Mouse (Mus musculus): ENCODE results near the gene Myom1.

Myom1 gene

DNA sequence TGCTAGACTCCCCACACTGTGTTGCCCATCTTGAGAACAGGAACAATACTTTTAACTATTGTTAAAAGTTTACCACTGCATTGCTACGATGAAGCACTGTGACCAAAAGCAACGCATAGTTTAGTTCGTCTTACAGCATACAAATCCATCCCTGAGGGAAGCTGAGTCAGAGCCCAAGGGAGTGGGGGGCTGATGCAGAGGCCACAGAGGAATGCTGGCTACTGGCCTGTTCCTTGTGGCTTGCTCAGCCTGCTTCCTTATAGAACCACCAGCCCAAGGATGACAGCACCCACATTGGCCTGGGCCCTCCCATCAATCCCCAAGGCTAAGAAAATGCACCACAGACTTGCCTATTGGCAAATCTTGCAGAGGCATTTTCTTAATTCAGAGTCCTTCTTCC, 56.8 kb downstream of the Myom1 start:
- DNase-seq (ENCODE audit: low spot score) = no peak

DNA sequence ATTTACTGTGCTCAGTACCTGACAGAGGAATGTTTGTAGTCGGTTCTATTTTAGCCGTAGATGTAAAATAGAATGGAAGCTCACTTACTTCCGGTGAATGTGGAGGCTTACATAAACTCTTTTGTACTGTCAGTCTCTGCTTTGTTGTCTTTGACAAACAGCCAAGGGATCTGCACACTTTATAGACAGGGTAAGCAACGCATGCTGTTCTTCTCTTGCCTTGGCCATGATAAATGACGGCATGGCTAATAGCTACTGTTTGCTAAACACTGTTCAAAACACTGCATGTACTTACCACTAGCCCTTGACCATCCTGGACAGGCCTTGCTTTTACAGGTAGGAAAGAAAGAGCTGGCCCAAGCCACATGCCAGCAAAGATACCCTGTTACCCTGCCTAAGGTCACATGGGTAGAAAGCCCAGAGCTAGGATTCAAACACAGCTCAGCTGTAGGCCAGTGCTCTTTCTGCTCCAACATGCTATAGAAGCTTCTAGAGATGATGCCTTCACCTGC, 59.7 kb downstream of the Myom1 start:
- no peak for DNase-seq (ENCODE audit: low spot score)

DNA sequence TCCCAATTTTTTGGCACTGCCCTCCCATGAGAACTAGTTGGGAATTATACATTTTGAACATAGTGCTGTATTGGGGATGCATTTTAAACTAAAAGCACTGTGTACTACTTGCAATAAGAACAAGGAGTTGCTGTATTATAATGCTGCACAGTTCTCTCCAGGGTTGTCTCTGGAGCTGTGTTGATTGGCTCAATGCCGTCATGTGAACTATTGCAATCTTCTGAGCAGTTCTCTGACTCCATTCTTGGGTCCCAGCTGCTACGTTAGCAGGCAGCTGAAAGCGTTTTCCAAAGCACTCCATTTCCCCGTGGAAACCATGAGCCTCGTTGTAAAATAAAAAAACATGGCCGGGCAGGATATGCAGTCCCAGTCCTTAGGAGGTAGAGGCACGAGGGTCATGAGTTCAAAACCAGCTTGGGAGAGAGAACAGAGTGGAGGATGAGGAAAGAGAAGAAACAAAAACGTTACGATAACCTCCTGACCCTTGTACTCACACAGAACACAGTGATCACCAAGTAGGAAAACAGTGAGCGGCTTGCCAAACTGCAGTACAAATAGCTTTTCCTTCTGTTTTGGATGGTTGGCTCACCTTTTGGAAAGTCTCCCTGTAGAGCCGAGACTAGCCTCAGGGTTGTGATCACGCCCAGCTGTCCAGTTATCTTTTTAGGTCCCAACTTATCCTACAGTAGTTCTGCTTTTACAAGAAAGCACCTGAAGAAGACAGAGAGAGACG, 60.6 kb downstream of the Myom1 start:
- no peak for DNase-seq (ENCODE audit: low spot score)

DNA sequence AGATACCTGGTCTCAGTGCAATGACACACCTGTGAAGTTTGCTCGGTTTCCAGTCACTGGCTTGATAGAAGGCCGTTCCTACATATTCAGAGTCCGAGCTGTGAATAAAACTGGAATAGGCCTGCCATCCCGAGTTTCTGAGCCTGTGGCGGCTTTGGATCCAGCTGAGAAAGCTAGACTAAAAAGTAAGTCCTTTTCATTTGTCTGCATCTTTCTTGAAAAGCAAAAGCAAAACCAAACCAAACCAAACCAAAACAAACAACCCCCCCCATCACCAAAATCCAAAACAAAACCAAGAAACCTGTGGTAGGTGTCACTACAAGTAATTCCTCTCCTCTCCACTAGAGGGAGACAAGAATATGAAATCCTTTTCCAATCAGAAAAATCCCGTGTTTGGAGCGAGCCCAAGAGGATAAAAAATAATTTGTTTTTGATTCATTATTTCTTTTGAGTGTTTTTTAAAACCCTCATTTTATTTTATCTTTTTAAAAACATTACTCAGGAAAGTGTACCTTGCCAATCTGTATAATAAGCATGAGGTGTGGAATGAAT, 62.1 kb downstream of the Myom1 start:
- peak; percentile 71 for DNase-seq (ENCODE audit: low spot score)

DNA sequence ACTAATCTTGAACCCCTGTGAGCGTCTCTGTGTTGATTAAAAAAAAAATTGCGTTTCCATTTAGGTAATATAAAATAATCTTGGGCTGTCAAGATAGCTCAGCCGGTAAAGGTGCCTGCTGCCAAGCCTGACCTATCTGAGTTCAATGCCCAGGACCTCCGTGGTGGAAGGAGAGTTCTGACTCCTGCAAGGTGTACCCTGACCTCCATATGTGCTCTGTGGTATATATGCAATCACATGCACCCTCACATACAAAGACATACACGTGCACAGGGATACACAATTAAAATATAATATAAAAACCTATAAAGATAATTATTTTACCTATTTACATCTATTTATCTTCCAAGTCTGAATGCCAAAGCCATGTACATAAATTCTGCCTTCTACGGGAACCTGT, 62.7 kb downstream of the Myom1 start:
- DNase-seq (ENCODE audit: low spot score) = no peak

DNA sequence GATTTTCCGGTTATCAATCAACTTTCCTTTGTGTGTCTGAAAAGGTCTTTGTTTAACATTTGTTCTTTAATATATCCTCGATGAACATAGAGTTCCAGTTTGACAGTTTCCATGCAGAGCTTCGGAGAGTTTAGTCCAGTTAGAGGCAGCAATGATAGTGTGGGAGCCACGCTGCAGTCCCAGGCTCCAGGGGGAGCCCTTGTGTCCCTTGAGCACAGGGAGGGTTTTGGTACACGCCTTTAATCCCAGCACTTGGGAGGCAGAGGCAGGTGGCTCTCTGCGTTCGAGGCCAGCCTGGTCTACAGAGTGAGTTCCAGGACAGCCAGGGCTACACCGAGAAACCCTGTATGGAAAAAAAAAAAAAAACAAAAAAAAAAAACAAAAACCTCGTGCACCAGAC, 66.7 kb downstream of the Myom1 start:
- no peak for DNase-seq (ENCODE audit: low spot score)

DNA sequence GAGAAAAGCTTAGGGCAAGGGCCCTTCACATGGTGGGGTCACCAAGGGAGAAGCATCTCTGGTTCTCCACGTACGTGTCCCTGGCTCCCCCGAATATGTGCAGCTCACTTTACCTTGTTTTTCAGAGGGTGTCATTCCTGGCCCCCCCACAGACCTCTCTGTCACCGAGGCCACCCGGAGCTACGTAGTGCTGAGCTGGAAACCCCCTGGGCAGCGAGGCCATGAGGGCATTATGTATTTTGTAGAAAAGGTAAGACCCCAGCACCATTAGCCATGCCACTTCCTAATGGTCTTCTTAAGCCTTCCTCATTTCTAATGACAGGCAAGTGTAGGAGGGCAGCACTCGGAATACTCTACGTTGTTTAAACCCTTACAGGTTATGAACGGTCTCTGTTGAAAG, 69.5 kb downstream of the Myom1 start:
- no peak for DNase-seq (ENCODE audit: low spot score)

DNA sequence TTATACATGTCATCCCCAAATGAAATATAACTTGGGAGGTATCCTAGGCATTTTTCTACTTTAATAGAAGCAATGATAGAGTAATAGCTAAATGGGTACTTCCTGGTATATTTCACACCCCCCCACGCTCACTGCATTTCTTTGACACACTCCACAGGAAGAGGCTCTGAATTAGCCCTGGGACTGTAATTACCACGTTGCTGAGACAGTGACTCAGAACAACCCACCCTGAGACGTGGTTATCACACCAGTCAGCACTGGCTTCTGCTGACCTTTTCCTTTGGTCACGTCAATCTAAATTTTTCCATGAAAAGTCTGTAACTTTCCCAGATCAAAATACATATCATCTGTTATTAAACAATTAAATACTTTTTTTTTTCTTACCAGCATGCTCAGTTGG, 72.0 kb downstream of the Myom1 start:
- DNase-seq (ENCODE audit: low spot score) = no peak

DNA sequence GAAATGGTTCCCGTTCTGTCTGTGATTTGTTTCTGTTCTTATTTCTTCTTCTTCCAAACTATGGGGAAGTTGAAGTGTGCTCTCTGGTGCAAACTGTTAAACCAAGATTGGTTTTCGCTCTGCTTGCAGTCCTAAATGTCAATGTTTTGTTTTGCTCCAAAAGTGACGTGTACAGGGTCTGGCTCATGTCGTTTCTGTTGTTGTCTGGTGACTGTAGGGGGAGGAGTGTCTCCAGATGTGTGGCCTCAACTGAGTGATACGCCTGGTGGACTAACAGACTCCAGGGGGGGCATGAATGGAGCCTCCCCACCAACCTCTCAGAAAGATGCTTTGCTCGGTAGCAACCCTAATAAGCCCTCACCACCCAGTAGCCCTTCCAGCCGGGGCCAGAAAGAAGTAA, 79.6 kb downstream of the Myom1 start:
- no peak for DNase-seq (ENCODE audit: low spot score)

DNA sequence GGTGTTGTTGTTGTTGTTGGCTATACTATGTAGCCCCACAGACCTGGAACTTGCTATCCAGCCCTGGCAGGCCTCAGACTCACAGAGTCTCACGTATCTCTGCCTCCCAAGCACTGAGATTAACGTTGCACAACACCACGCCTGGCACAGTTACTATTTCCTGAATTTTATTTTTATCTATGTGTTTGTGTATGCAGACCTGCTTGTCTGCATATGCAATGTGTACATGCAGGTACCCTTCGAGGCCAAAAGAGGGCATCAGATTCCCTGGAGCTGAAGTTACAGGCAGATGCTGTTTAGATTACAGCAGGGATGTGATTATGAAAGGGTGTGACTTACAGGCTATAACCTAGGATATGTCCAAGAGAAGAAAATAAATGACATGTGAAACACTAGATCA, 84.5 kb downstream of the Myom1 start:
- DNase-seq (ENCODE audit: low spot score) = no peak

DNA sequence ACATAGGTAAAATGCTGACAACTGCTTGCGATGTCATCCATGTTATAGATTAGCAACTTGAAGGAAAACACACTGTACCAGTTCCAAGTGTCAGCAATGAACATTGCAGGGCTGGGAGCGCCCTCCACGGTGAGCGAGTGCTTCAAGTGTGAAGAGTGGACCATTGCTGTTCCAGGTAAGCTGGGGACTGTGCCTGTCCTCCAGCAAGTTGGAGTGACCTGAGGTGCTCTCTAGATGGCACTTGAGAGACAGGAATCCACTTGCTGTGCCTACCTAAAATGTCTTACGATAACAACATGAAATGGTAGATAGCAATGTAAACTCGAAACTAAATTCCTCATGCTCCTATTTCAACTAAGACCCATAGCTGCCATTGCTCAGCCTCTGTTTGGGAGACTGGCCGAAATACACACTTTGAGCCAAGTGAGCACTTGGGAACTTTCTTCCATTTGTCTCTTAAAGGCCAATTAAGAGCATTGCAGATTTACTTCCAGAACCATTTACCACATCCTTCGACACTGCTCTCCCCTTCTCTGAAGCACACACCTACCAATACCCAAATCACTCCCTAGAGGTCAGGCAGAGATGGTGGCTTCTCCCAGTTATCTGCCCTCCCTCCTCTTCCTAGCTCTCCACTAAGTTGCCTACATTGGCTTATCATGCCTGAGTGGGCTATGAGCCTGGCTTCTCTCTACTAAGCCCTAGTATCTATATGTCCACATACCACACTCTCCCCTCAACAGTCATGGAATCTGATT, 85.1 kb downstream of the Myom1 start:
- DNase-seq (ENCODE audit: low spot score) = no peak

DNA sequence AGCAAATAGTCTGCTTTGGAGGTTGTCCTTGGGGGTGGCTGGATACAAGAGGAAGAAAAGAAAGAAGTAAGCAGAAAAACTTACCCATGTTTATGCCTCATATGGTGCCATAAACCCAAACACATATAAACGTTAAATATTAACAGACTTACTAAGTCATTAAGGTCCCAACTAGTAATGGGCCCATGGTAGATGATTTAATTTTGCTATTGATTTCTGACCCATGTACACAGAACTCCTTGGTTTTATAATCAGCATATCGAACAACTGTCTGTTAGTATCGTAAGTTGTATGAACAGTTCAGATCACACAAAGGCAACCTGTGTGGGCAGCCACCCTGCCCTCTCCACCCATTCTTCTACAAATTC, 85.7 kb downstream of the Myom1 start:
- no peak for DNase-seq (ENCODE audit: low spot score)

DNA sequence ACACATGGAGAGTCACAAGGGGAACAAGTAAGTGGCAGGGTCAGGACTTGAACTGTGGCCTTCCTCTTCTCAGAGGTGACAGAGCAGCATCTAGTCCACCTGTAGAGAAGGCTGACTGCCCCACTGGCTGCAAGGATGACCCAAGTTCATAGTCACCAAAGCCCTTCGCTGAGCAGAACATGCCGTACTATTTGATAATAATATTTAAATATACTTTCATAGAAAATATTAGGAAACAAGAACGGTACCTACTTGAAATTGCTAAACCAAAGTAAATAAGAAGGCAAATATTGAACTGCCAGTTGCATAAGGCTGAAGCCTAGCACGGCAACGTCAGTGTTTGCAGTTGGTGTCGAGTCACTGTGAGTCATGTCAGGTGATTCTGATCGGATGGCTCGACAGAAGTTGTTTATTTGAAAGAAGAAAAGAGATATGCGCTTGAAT, 86.6 kb downstream of the Myom1 start:
- no peak for DNase-seq (ENCODE audit: low spot score)

DNA sequence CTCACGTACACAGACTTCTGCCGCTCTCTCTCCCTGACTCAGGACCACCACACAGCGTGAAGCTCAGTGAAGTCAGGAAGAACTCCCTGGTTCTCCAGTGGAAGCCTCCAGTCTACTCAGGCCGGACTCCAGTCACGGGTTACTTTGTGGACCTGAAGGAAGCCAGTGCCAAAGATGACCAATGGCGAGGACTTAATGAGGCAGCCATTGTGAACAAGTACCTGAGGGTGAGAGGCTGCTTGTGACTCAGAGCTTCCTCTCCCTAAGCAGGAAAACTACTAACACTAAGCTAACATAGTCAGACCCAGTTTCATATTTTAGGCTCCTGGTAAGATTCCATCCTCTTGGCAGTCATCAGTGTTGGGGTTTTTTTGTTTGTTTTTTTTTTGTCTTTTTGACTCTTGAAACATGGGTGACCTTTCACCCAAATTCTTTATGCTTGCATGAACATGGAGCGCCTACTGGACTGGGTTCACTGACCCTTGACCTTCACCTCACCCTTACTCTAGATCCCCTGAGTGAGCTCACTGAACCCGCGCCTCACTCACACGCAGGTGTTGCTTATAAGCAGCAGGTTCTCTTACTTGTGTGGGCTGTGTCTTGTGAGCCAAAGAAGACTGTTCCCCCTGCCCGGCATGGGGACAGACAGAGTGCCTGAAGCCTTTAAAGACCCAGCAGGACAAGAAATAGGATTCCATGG, 87.5 kb downstream of the Myom1 start:
- DNase-seq (ENCODE audit: low spot score) = no peak

DNA sequence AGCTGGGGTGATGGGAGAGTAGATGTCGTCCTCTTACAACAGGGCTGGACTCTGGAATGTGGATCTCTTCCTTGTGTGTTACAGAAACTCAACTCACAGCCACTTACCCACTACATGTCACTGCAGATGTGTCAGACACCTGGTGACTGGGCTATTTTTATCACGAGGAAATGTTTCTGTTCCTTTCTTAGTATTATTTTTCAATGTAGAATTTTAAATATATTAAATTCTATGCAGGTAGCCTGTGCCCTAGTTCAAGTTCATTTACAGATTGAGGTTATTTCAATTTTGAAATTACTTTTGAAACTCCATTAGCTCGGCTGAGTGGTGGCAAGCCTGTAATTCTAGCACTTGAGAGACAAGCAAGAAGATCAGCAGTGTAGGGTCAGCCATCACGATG, 88.6 kb downstream of the Myom1 start:
- DNase-seq (ENCODE audit: low spot score) = no peak

DNA sequence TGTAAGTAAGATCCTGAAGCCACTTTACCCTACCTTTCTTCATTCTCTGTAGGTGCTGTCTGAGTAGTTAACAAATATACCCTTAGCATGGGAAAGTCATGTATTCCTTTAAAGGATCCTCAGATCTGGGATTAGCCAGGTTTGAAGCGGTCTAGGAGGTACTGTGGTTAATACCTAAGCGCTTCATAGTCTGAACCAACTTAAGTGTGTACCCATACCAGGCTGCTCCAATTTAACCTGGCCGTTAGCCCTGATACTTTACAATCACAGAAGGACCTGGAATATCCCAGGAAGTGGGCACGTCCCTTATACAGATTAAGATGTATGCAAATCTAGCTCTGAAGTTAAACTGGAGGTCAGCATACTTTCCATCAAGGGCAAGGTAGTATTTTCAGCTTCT, 89.9 kb downstream of the Myom1 start:
- no peak for DNase-seq (ENCODE audit: low spot score)

DNA sequence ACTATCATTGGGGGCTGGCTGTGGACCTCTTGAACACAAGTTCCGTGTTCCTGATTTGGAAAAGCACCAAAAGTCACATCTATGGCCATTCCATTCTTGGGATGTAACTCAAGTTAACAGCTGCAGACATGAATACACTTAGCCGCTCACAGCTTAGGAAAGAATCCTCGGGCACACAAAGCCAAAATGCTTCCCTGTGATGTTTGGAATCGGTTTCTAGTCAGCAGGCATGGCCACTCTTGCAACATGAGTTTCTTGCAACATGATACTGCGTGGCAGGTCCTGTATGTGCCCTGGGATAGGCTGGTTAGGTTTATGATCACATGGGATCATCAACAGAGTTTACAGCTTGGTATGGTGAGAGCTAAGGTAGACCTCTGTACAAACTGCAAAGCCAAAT, 91.4 kb downstream of the Myom1 start:
- DNase-seq (ENCODE audit: low spot score) = no peak

DNA sequence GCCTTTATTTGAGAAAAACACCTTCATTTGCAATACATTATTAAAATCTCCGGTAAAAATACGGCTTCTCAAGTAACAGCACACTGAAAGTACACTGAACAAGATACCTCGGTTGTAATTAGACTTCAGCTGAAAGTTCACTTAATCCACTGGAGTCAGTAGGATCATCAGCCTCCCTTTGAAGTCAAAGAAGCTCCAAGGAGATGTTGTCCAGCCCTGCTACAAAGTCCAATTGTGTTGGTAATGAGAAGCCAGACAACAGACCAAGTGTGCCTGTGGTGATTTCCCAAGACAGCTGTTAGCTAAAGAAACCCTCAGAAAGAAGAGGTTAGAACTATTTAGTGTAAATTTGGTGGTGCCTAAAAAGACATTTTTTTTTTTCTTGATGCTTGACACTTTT, 92.0 kb downstream of the Myom1 start:
- no peak for DNase-seq (ENCODE audit: low spot score)

DNA sequence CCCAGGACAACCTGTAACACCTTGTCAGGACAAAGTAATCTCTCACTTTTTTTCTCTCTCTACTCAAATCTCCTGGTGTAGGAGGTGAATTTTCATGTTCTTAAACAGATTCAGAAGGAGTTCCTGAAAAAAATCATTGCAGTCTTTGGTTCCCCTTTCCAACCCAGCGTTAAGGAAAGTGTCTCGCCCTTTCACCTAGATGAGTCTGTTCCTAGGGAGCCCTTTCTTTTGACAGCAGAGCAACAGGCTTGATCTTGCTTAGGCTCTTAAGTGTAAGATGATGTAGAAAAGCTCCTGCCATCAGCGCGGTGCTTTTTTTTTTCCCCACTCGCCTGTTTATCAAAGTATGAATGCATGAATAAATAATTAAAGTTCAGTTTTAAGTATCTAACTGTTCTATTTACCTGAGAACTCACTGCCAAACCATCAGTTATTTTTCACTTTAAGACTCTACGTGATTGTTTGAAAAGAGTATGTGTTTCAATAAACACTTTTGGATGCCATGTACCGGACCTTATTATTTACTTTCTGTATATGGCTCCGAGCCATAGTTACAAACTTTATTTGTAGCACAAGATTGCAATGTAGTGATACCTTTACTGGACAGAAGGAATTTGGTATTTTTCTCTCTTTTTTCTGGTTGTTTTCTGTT, 94.2 kb downstream of the Myom1 start:
- no peak for DNase-seq (ENCODE audit: low spot score)

DNA sequence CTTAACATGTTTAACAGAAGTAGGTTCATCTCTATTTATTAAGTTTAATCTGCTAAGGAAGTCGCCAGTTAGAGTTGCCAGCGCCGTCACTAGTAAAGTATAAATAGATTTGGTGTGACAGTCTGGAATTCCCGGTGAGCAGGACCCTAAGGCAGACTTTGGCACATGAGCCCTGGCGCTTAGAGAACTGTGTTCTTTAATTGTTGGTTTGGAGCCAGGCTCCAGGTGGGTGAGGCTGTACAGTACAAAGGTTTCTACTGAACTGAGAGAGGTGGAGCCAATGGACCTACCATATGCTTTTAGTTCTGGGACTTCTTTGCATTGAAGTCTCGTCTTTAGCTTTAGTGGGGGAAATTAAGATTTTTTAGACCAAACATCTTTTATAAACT, 94.8 kb downstream of the Myom1 start:
- DNase-seq (ENCODE audit: low spot score) = no peak

DNA sequence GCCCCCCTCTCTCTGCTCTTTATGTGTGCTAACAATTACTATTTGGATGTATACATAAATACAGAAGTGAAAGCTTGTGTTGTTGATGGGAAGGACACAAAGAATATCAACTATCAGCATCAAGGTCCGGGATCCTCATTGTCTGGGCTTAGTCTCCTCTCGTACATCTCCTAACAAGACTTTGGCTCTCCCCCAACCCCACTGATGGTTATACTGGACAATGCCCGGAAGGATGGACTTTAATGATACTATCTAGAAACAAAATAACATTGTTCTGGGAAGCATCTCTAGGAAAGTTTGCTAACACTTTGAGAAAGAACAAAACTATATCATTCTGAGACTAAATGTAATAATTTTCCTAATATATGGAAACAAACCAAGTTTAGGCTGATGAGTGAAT, 96.2 kb downstream of the Myom1 start:
- DNase-seq (ENCODE audit: low spot score) = no peak

All from MN1 (cell line).